Mouse (Mus musculus): ENCODE results near the gene Psen2.

DNA sequence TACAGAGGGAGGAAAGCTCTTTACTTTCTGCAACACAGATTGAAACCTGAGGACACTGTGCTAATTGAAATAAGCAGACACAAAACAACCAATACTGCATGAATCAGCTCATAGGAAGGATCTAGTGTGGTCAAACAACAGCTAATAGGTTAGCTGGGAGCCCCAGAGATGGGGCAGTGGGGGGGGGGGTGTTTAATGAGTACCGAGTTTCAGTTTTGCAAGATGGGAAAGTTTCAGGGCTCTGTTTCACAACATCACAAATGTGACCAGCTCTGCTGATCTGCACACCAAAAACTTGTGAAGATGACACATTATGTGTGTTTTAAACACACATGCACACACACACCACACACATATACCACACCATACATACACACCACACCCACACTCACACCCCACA, 41.2 kb downstream of the Psen2 start:
- TF ChIP-seq POLR2A (IDR thresholded peaks at IDR 0.05; ENCODE audit: insufficient read depth, low read depth, low read length) = no peak
- no peak for TF ChIP-seq EP300 (IDR thresholded peaks at IDR 0.05; ENCODE audit: insufficient read depth, low read depth, low read length)

Data from heart, adult 2 months (tissue).